In the genomic region with DNA sequence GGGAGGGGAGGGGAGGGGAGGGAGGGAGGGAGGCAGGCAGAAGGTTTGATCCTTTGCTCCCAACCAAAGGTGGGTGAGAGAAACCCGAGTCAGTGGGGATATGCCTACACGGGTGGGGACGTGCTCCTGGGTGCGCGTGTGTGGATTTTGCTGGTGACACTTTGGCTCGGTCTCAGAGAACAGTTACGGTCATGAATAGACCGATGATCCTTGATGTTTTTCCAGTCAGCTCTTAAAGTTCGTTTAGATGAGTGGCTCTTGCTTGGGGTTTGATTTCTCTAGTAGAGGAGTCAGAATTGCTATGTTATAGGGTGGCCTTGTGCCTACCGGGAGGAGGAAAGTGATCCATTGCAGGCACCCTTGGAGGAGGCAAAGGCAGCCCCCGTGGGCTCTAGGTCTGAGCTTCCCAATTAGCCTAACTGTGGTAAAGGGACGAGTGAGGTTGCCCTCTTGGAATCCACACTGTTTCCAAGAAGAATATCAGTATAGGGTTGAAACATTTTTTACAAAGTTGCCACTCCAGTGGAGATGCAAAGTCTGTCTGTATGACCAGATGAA, we compare ENCODE assay signal across 9 mouse cellular contexts. TPM values are rescaled to one million over a fixed set of nuclear protein-coding genes. Genes with fewer than 3 reads are reported as not detected.
DNase-seq lines count a peak whose midpoint lies in the region; ATAC-seq and TF ChIP-seq lines count a peak whose summit lies in the region.
"Had no signal": no experiment of that assay in that cellular context is flagged by ENCODE, and none has a peak within 500 bp of the region (broad histone marks: within the 10 kb centered on the region; RNA-seq: fewer than 3 reads in every experiment).

No protein-coding gene starts in this region.

- TF ChIP-seq POLR2A in ES-Bruce4 (IDR thresholded peaks at IDR 0.05; ENCODE audit: insufficient read depth, low read length) = no peak

- WGBS in heart, embryonic 13.5 days = 5% methylated on average over 12 of the region's 12 CpGs
- 3% methylated on average over 12 of the region's 12 CpGs for WGBS in forebrain, embryonic 12.5 days
- WGBS in liver, embryonic 14.5 days (ENCODE audit: insufficient replicate concordance) = 20% methylated on average over 12 of the region's 12 CpGs

- intact Hi-C loops in heart, postnatal 10 days (cut with DNase I) = loop anchor here (5.0 kb wide), 1 partner anchor 697 kb away; the partner anchor contains the start of gene Hlx

- peaks cover 59% of the 10 kb centered on the region for H3K4me1 ChIP-seq in heart, embryonic 13.5 days
- no peaks in the 10 kb centered on the region for H3K4me1 ChIP-seq in ES-Bruce4 (ENCODE audit: control insufficient read depth, insufficient read depth, low read length)
- H3K4me1 ChIP-seq in forebrain, embryonic 12.5 days = peaks cover 57% of the 10 kb centered on the region
- peaks cover 5 to 15% of the 10 kb centered on the region in 2 experiments for H3K4me1 ChIP-seq in liver, embryonic 14.5 days (replicated peaks; ENCODE audit: control insufficient read depth in 2 of 2, insufficient read depth in 2 of 2, low read length in 1 of 2)

- peaks cover 28% of the 10 kb centered on the region for H3K36me3 ChIP-seq in heart, embryonic 13.5 days
- H3K36me3 ChIP-seq in ES-Bruce4 (ENCODE audit: control insufficient read depth, insufficient read depth, low read length, poor library complexity, severe bottlenecking) = no peaks in the 10 kb centered on the region
- peaks cover 22% of the 10 kb centered on the region for H3K36me3 ChIP-seq in forebrain, embryonic 12.5 days (replicated peaks)
- no peaks in the 10 kb centered on the region for H3K36me3 ChIP-seq in liver, embryonic 14.5 days (replicated peaks; ENCODE audit: control insufficient read depth, insufficient read depth, low read depth)

- H3K27me3 ChIP-seq in heart, embryonic 13.5 days (replicated peaks) = no peaks in the 10 kb centered on the region
- 0 out of 2 replicates have a peak, but pooled peaks cover 2% of the 10 kb centered on the region for H3K27me3 ChIP-seq in ES-Bruce4 (ENCODE audit: control insufficient read depth, insufficient read depth, low read length, poor library complexity, severe bottlenecking)
- H3K27me3 ChIP-seq in forebrain, embryonic 12.5 days = no peaks in the 10 kb centered on the region
- H3K27me3 ChIP-seq in liver, embryonic 14.5 days (ENCODE audit: control insufficient read depth, insufficient read depth, low read length) = no peaks in the 10 kb centered on the region
- H3K27me3 ChIP-seq: Patski had no signal

- H3K9ac ChIP-seq in heart, embryonic 13.5 days = peak overlapping the region; percentile 88
- 0 out of 2 replicates have a peak overlapping the region, but pooled peaks have one; percentile 1 for H3K9ac ChIP-seq in ES-Bruce4 (ENCODE audit: low read depth, poor library complexity, severe bottlenecking)
- H3K9ac ChIP-seq in forebrain, embryonic 12.5 days = peak overlapping the region; percentile 65
- H3K9ac ChIP-seq in liver, embryonic 14.5 days (replicated peaks) = peak overlapping the region; percentile 3; the same call in 1 of the 2 replicates

- DNase-seq in heart, postnatal 10 days = no peak
- DNase-seq in liver, embryonic 14.5 days (ENCODE audit: low read depth in 3 of 3, low spot score in 3 of 3) = no peak
- no peak for DNase-seq in right cerebral cortex, adult 2 months (ENCODE audit: low spot score in 2 of 2)
- no peak for DNase-seq in thymus, postnatal 0 days (ENCODE audit: low spot score)

- peak overlapping the region; percentile 85 for H3K4me3 ChIP-seq in heart, embryonic 13.5 days
- peak overlapping the region; percentile 23; the same call in 1 of the 2 replicates for H3K4me3 ChIP-seq in ES-Bruce4 (ENCODE audit: low read depth, low read length)
- peak overlapping the region; percentile 69 for H3K4me3 ChIP-seq in forebrain, embryonic 12.5 days (replicated peaks)
- H3K4me3 ChIP-seq in liver, embryonic 14.5 days (ENCODE audit: insufficient read depth in 1 of 2, low read depth in 2 of 2, low read length in 2 of 2) = peak overlapping the region; percentile 32 to 55; a peak in 3 of 4 replicates

- no peaks in the 10 kb centered on the region for H3K9me3 ChIP-seq in heart, embryonic 13.5 days
- no peaks in the 10 kb centered on the region for H3K9me3 ChIP-seq in ES-Bruce4 (replicated peaks; ENCODE audit: control insufficient read depth, insufficient read depth, low read length, poor library complexity, severe bottlenecking)
- no peaks in the 10 kb centered on the region for H3K9me3 ChIP-seq in forebrain, embryonic 12.5 days
- no peaks in the 10 kb centered on the region for H3K9me3 ChIP-seq in liver, embryonic 14.5 days (ENCODE audit: control insufficient read depth, low read length)

- peak overlapping the region; percentile 77 for H3K4me2 ChIP-seq in heart, embryonic 13.5 days
- peak overlapping the region; percentile 85 for H3K4me2 ChIP-seq in forebrain, embryonic 12.5 days
- H3K4me2 ChIP-seq in liver, embryonic 14.5 days (ENCODE audit: low read depth) = peak overlapping the region; percentile 96

- no peak for TF ChIP-seq CTCF in ES-Bruce4 (IDR thresholded peaks at IDR 0.05; ENCODE audit: low read depth, low read length)
- no peak for TF ChIP-seq CTCF in liver, embryonic 14.5 days (IDR thresholded peaks at IDR 0.05; ENCODE audit: low read depth)

- no peak for ATAC-seq in heart, embryonic 13.5 days (ENCODE audit: extremely low read depth, insufficient number of reproducible peaks, low FRiP score, low TSS enrichment)
- no peak for ATAC-seq in forebrain, embryonic 12.5 days (ENCODE audit: low FRiP score)
- no peak for ATAC-seq in liver, embryonic 14.5 days (ENCODE audit: insufficient read depth)
- ATAC-seq in megakaryocyte-erythroid progenitor cell, adult 5-6 weeks (replicated peaks; ENCODE audit: low FRiP score, low TSS enrichment, poor library complexity, severe bottlenecking) = no peak
- ATAC-seq: Patski had no signal

- no peak for TF ChIP-seq EP300 in ES-Bruce4 (IDR thresholded peaks at IDR 0.05; ENCODE audit: insufficient read depth, low read depth, low read length)
- TF ChIP-seq EP300 in liver, embryonic 14.5 days (IDR thresholded peaks at IDR 0.05; ENCODE audit: low read depth) = no peak

- peak overlapping the region; percentile 87 for H3K27ac ChIP-seq in heart, embryonic 13.5 days (replicated peaks)
- no peak overlapping the region for H3K27ac ChIP-seq in ES-Bruce4 (ENCODE audit: insufficient read depth, low read length)
- no peak overlapping the region for H3K27ac ChIP-seq in forebrain, embryonic 12.5 days
- no peak overlapping the region for H3K27ac ChIP-seq in liver, embryonic 14.5 days

RNA-seq across cellular contexts. Expression of gene 1700056E22Rik, which starts 1.3 kb away (rescaled TPM):
- polyA plus RNA-seq in heart, embryonic 13.5 days (2015; fragmentation: Nextera tagmentation; extraction: Ambion mirVana) = 2.4 TPM in 2 replicates
- 1 to 10 TPM; 1.1 to 2.0 TPM for total RNA-seq in heart, postnatal 10 days (2021)
- 0.63 and 0.70 TPM in 2 replicates for polyA plus RNA-seq in ES-Bruce4 (2011; ENCODE audit: insufficient read depth, insufficient read length, low read depth, missing spikeins)
- 1.9 and 2.5 TPM in 2 replicates for polyA plus RNA-seq in forebrain, embryonic 12.5 days (2016; fragmentation: Nextera tagmentation; extraction: Ambion mirVana)
- polyA plus RNA-seq in liver, embryonic 14.5 days (2012; rRNA removed) = 0.44 and 0.51 TPM in 2 replicates
- 0.27 and 0.45 TPM in 2 replicates for polyA plus RNA-seq in liver, embryonic 14.5 days (2014; fragmentation: Nextera tagmentation; extraction: Ambion mirVana)
- 0.40 TPM in 1 of 2 replicates, not detected in the other for total RNA-seq in megakaryocyte-erythroid progenitor cell, adult 5-6 weeks (2014; fragmentation: Nextera tagmentation)
- total RNA-seq in megakaryocyte-erythroid progenitor cell, adult 5-6 weeks (2017) = 0.50 TPM in 1 of 2 replicates, not detected in the other
- polyA plus RNA-seq in thymus, postnatal 0 days (2015; fragmentation: Nextera tagmentation; extraction: Ambion mirVana) = 6.2 and 8.7 TPM in 2 replicates

RNA-seq across cellular contexts. Expression of gene Dusp10, which starts 22.3 kb away (rescaled TPM):
- 12.1 and 13.2 TPM in 2 replicates for polyA plus RNA-seq in heart, embryonic 13.5 days (2015; fragmentation: Nextera tagmentation; extraction: Ambion mirVana)
- total RNA-seq in heart, postnatal 10 days (2021) = 10 to 100 TPM; 11.1 to 12.9 TPM
- polyA plus RNA-seq in ES-Bruce4 (2011; ENCODE audit: insufficient read depth, insufficient read length, low read depth, missing spikeins) = 5.4 and 5.9 TPM in 2 replicates
- polyA plus RNA-seq in forebrain, embryonic 12.5 days (2016; fragmentation: Nextera tagmentation; extraction: Ambion mirVana) = 10.2 and 11.4 TPM in 2 replicates
- polyA plus RNA-seq in liver, embryonic 14.5 days (2012; rRNA removed) = 2.7 TPM in 2 replicates
- 2.0 TPM in 2 replicates for polyA plus RNA-seq in liver, embryonic 14.5 days (2014; fragmentation: Nextera tagmentation; extraction: Ambion mirVana)
- 3.4 and 5.2 TPM in 2 replicates for total RNA-seq in megakaryocyte-erythroid progenitor cell, adult 5-6 weeks (2014; fragmentation: Nextera tagmentation)
- 1.2 and 10.1 TPM in 2 replicates for total RNA-seq in megakaryocyte-erythroid progenitor cell, adult 5-6 weeks (2017)
- polyA plus RNA-seq in thymus, postnatal 0 days (2015; fragmentation: Nextera tagmentation; extraction: Ambion mirVana) = 91.6 and 101 TPM in 2 replicates

Comparison
In these comparisons a context has a peak if more than half of its experiments do, and no peak if none do; other contexts are left out.
1. H3K4me3 ChIP-seq: peak in every context shown above with its lines; median percentile 85 in heart, embryonic 13.5 days; 69 in forebrain, embryonic 12.5 days; 44 in liver, embryonic 14.5 days; 23 in ES-Bruce4.
2. H3K9ac ChIP-seq: peak in every context shown above with its lines; median percentile 88 in heart, embryonic 13.5 days; 65 in forebrain, embryonic 12.5 days; 3 in liver, embryonic 14.5 days; 1 in ES-Bruce4.